Mouse (Mus musculus): ENCODE results near the gene Cped1. TPM values are rescaled to one million over a fixed set of nuclear protein-coding genes. Genes with fewer than 3 reads are reported as not detected.

The Cped1 gene
- polyA plus RNA-seq (2015; fragmentation: Nextera tagmentation; extraction: Ambion mirVana): 12.9 and 14.4 TPM in 2 replicates

GRCm38 (mm10) chr6:21985732-21986540 is at the start of gene Cped1:
Gene Cped1, plus strand, starts transcription at chr6:21985916.

GRCm38 (mm10) chr6:21949226-21949731 is 36.4 kb upstream of the Cped1 start, which contains the start of gene Ing3:
Gene Ing3, plus strand, starts transcription at chr6:21949571.

GRCm38 (mm10) chr6:22288004-22288736 is 302.5 kb downstream of the Cped1 start, which contains the start of gene Wnt16:
Gene Wnt16, plus strand, starts transcription at chr6:22288227.

Other genes starting within 250 kb of the Cped1 start
- gene Tspan12, start 133.4 kb upstream of the Cped1 start, polyA plus RNA-seq (2015; fragmentation: Nextera tagmentation; extraction: Ambion mirVana): 46.2 and 54.7 TPM in 2 replicates
- 20.8 and 25.2 TPM in 2 replicates for gene Ing3, start 36.3 kb upstream of the Cped1 start, polyA plus RNA-seq (2015; fragmentation: Nextera tagmentation; extraction: Ambion mirVana)

Measured in urinary bladder, postnatal 0 days (tissue).